Mouse (Mus musculus) neural tube, embryonic 12.5 days (tissue): ENCODE data around the gene Cpne2. TPM values are rescaled to one million over a fixed set of nuclear protein-coding genes. Genes with fewer than 3 reads are reported as not detected.

Source experiments
- ATAC-seq: fragments of 200-750 bp; cut with Nextera tagmentation; 2 replicates; pipeline ENCODE4 v1.8.0; 2017; ENCODE audit warnings: low read depth, mild to moderate bottlenecking, moderate TSS enrichment, moderate library complexity; ENCODE audit not compliant: low FRiP score
- H3K27ac ChIP-seq: fragments of 300-500 bp; sonication (generic); 2 replicates; pipeline ENCODE4 v1.5.1; 2016
- H3K27me3 ChIP-seq: fragments of 300-500 bp; sonication (generic); replicated peaks from 2 replicates; pipeline ENCODE4 v1.6.1; 2016; ENCODE audit warnings: mild to moderate bottlenecking
- H3K36me3 ChIP-seq: fragments of 300-500 bp; sonication (generic); 2 replicates; pipeline ENCODE4 v1.6.1; 2016; ENCODE audit warnings: mild to moderate bottlenecking
- H3K4me1 ChIP-seq: fragments of 300-500 bp; sonication (generic); 2 replicates; pipeline ENCODE4 v1.6.1; 2016
- H3K4me2 ChIP-seq: fragments of 300-500 bp; sonication (generic); replicated peaks from 2 replicates; pipeline ENCODE4 v1.6.1; 2016; ENCODE audit warnings: mild to moderate bottlenecking
- H3K4me3 ChIP-seq: fragments of 300-500 bp; sonication (generic); 2 replicates; pipeline ENCODE4 v1.5.1; 2016
- H3K9ac ChIP-seq: fragments of 300-500 bp; sonication (generic); 2 replicates; pipeline ENCODE4 v1.6.1; 2016; ENCODE audit warnings: mild to moderate bottlenecking
- H3K9me3 ChIP-seq: fragments of 300-500 bp; sonication (generic); 2 replicates; pipeline ENCODE4 v1.6.1; 2016; ENCODE audit warnings: mild to moderate bottlenecking
- WGBS: fragments of 180-500 bp; shearing (Covaris S2); methylation state at CpG from one replicate; pipeline ENCODE4 v1.1.7; 2016; 5-methylcytosine and 5-hydroxymethylcytosine counted together
- polyA plus RNA-seq: library from polyadenylated mRNA; unstranded; fragments of >200 nt; fragmentation: Nextera tagmentation; extraction: Ambion mirVana; gene quantifications from 2 replicates; pipeline ENCODE4 v1.2.1, GENCODE M21; 2016

Gene Cpne2
- polyA plus RNA-seq, 1 experiment from 2014 or later: 14.4 TPM

- Histone ChIP-seq H3K4me3 (no peak overlapping the region), H3K4me2 (no peak overlapping the region), H3K9ac (no peak overlapping the region), H3K4me1 (no peaks in the 10 kb centered on the region), H3K36me3 (no peaks in the 10 kb centered on the region), H3K27ac (no peak overlapping the region), H3K9me3 (no peaks in the 10 kb centered on the region), H3K27me3 (no peaks in the 10 kb centered on the region)
- ATAC-seq: no peak
- WGBS: 52% methylated on average over 4 of the region's 4 CpGs
Measured at GRCm38 (mm10) chr8:94521481-94521880, 11.3 kb upstream of the Cpne2 start.

GRCm38 (mm10) chr8:94522482-94522881 is 10.3 kb upstream of the Cpne2 start:
- H3K9me3 ChIP-seq: no peaks in the 10 kb centered on the region
- H3K4me3 ChIP-seq: no peak overlapping the region
- H3K36me3 ChIP-seq: no peaks in the 10 kb centered on the region
- ATAC-seq: no peak
- H3K4me1 ChIP-seq: no peaks in the 10 kb centered on the region
- no peak overlapping the region for H3K4me2 ChIP-seq
- no peak overlapping the region for H3K9ac ChIP-seq
- H3K27me3 ChIP-seq: no peaks in the 10 kb centered on the region
- 86% methylated on average over 3 of the region's 3 CpGs for WGBS
- H3K27ac ChIP-seq: no peak overlapping the region

GRCm38 (mm10) chr8:94524554-94524953 is 8.2 kb upstream of the Cpne2 start:
- no peak for ATAC-seq
- no peaks in the 10 kb centered on the region for H3K27me3 ChIP-seq
- H3K9me3 ChIP-seq: no peaks in the 10 kb centered on the region
- no peak overlapping the region for H3K27ac ChIP-seq
- no peaks in the 10 kb centered on the region for H3K4me1 ChIP-seq
- H3K4me2 ChIP-seq: no peak overlapping the region
- no peak overlapping the region for H3K9ac ChIP-seq
- WGBS: 91% methylated on average over 9 of the region's 9 CpGs
- no peaks in the 10 kb centered on the region for H3K36me3 ChIP-seq
- no peak overlapping the region for H3K4me3 ChIP-seq

GRCm38 (mm10) chr8:94527178-94527577 is 5.6 kb upstream of the Cpne2 start:
- no peak for ATAC-seq
- Histone ChIP-seq H3K27ac (no peak overlapping the region), H3K27me3 (peaks cover 15% of the 10 kb centered on the region; the same call in 1 of the 2 replicates), H3K9ac (no peak overlapping the region), H3K36me3 (no peaks in the 10 kb centered on the region), H3K4me1 (no peaks in the 10 kb centered on the region), H3K4me2 (no peak overlapping the region), H3K4me3 (no peak overlapping the region), H3K9me3 (no peaks in the 10 kb centered on the region)
- 84% methylated on average over 7 of the region's 7 CpGs for WGBS

- peaks cover 7% of the 10 kb centered on the region; the same call in 1 of the 2 replicates for H3K4me1 ChIP-seq
- no peak for ATAC-seq
- peaks cover 24% of the 10 kb centered on the region for H3K27me3 ChIP-seq
- no peak overlapping the region for H3K27ac ChIP-seq
- WGBS: 41% methylated on average over 4 of the region's 4 CpGs
- H3K4me2 ChIP-seq: no peak overlapping the region
- H3K4me3 ChIP-seq: no peak overlapping the region
- H3K36me3 ChIP-seq: no peaks in the 10 kb centered on the region
- H3K9me3 ChIP-seq: no peaks in the 10 kb centered on the region
- H3K9ac ChIP-seq: no peak overlapping the region
Measured at GRCm38 (mm10) chr8:94528245-94528644, 4.5 kb upstream of the Cpne2 start.

- Histone ChIP-seq H3K36me3 (no peaks in the 10 kb centered on the region), H3K9ac (no peak overlapping the region), H3K27ac (no peak overlapping the region), H3K4me2 (no peak overlapping the region), H3K9me3 (no peaks in the 10 kb centered on the region), H3K4me1 (peaks cover 16% of the 10 kb centered on the region), H3K4me3 (no peak overlapping the region), H3K27me3 (peaks cover 39% of the 10 kb centered on the region)
- ATAC-seq: no peak
- 72% methylated on average over 4 of the region's 4 CpGs for WGBS
Measured at GRCm38 (mm10) chr8:94529875-94530274, 2.9 kb upstream of the Cpne2 start.

- Histone ChIP-seq H3K4me1 (peaks cover 21% of the 10 kb centered on the region), H3K27me3 (peaks cover 40% of the 10 kb centered on the region), H3K9ac (no peak overlapping the region), H3K9me3 (no peaks in the 10 kb centered on the region), H3K4me2 (no peak overlapping the region), H3K4me3 (no peak overlapping the region), H3K36me3 (no peaks in the 10 kb centered on the region), H3K27ac (no peak overlapping the region)
- ATAC-seq: no peak
- WGBS: 94% methylated on average over 4 of the region's 4 CpGs
Measured at GRCm38 (mm10) chr8:94530643-94531042, 2.1 kb upstream of the Cpne2 start.

- H3K27ac ChIP-seq: no peak overlapping the region
- H3K4me1 ChIP-seq: peaks cover 22% of the 10 kb centered on the region
- H3K36me3 ChIP-seq: no peaks in the 10 kb centered on the region
- ATAC-seq: no peak
- no peak overlapping the region for H3K4me3 ChIP-seq
- no peaks in the 10 kb centered on the region for H3K9me3 ChIP-seq
- H3K27me3 ChIP-seq: peaks cover 42% of the 10 kb centered on the region
- 2% methylated on average over 8 of the region's 8 CpGs for WGBS
- H3K4me2 ChIP-seq: peak overlapping the region; percentile 95
- no peak overlapping the region for H3K9ac ChIP-seq
Measured at GRCm38 (mm10) chr8:94532000-94532399, 790 bp upstream of the Cpne2 start.

- Histone ChIP-seq H3K9me3 (no peaks in the 10 kb centered on the region), H3K4me3 (peak overlapping the region; percentile 58), H3K27me3 (peaks cover 46% of the 10 kb centered on the region), H3K36me3 (no peaks in the 10 kb centered on the region), H3K9ac (peak overlapping the region; percentile 76), H3K4me1 (peaks cover 22% of the 10 kb centered on the region), H3K4me2 (peak overlapping the region; percentile 95), H3K27ac (no peak overlapping the region)
- ATAC-seq: no peak
- WGBS: under 1% methylated on average over 34 of the region's 34 CpGs
Measured at GRCm38 (mm10) chr8:94532525-94532872, 291 bp upstream of the Cpne2 start.

GRCm38 (mm10) chr8:94534612-94535011 is 1.8 kb downstream of the Cpne2 start:
- Histone ChIP-seq H3K27ac (no peak overlapping the region), H3K4me2 (peak overlapping the region; percentile 24; the same call in 1 of the 2 replicates), H3K4me3 (no peak overlapping the region), H3K27me3 (peaks cover 46% of the 10 kb centered on the region), H3K4me1 (peaks cover 22% of the 10 kb centered on the region), H3K9me3 (no peaks in the 10 kb centered on the region), H3K9ac (no peak overlapping the region), H3K36me3 (no peaks in the 10 kb centered on the region)
- no peak for ATAC-seq
- WGBS: 19% methylated on average over 4 of the region's 4 CpGs

- Histone ChIP-seq H3K36me3 (no peaks in the 10 kb centered on the region), H3K4me1 (peaks cover 22% of the 10 kb centered on the region), H3K27me3 (peaks cover 41% of the 10 kb centered on the region), H3K4me3 (no peak overlapping the region), H3K9ac (no peak overlapping the region), H3K9me3 (no peaks in the 10 kb centered on the region), H3K4me2 (no peak overlapping the region), H3K27ac (no peak overlapping the region)
- ATAC-seq: no peak
- WGBS: 82% methylated on average over 7 of the region's 7 CpGs
Measured at GRCm38 (mm10) chr8:94535631-94536030, 2.8 kb downstream of the Cpne2 start.

GRCm38 (mm10) chr8:94537456-94537855 is 4.7 kb downstream of the Cpne2 start:
- ATAC-seq: no peak
- WGBS: 85% methylated on average over 2 of the region's 2 CpGs
- no peaks in the 10 kb centered on the region for H3K36me3 ChIP-seq
- peaks cover 29% of the 10 kb centered on the region for H3K27me3 ChIP-seq
- H3K4me1 ChIP-seq: peaks cover 22% of the 10 kb centered on the region
- H3K9ac ChIP-seq: no peak overlapping the region
- H3K27ac ChIP-seq: no peak overlapping the region
- no peak overlapping the region for H3K4me2 ChIP-seq
- H3K9me3 ChIP-seq: no peaks in the 10 kb centered on the region
- H3K4me3 ChIP-seq: no peak overlapping the region

GRCm38 (mm10) chr8:94540025-94540424 is 7.2 kb downstream of the Cpne2 start:
- Histone ChIP-seq H3K4me2 (no peak overlapping the region), H3K4me1 (0 out of 2 replicates have a peak, but pooled peaks cover 4% of the 10 kb centered on the region), H3K9ac (no peak overlapping the region), H3K9me3 (no peaks in the 10 kb centered on the region), H3K27me3 (peaks cover 6% of the 10 kb centered on the region; the same call in 1 of the 2 replicates), H3K36me3 (no peaks in the 10 kb centered on the region), H3K27ac (no peak overlapping the region), H3K4me3 (no peak overlapping the region)
- 93% methylated on average over 2 of the region's 2 CpGs for WGBS
- ATAC-seq: no peak
